Mouse (Mus musculus) forebrain, embryonic 12.5 days (tissue): ENCODE measurements around the gene Ankrd44. TPM values are rescaled to one million over a fixed set of nuclear protein-coding genes. Genes with fewer than 3 reads are reported as not detected.

Experiments
- ATAC-seq: fragments of 200-750 bp; cut with Nextera tagmentation; 2 replicates; pipeline ENCODE4 v1.8.0; 2017; ENCODE audit warnings: moderate TSS enrichment; ENCODE audit not compliant: low FRiP score
- H3K27ac ChIP-seq: fragments of 300-500 bp; sonication (generic); 2 replicates; pipeline ENCODE4 v1.5.1; 2016; ENCODE audit warnings: mild to moderate bottlenecking
- H3K27me3 ChIP-seq: fragments of 300-500 bp; sonication (generic); 2 replicates; pipeline ENCODE4 v1.6.1; 2016; ENCODE audit warnings: mild to moderate bottlenecking
- H3K36me3 ChIP-seq: fragments of 300-500 bp; sonication (generic); replicated peaks from 2 replicates; pipeline ENCODE4 v1.6.1; 2016; ENCODE audit warnings: mild to moderate bottlenecking
- H3K4me1 ChIP-seq: fragments of 300-500 bp; sonication (generic); 2 replicates; pipeline ENCODE4 v1.6.1; 2016
- H3K4me2 ChIP-seq: fragments of 300-500 bp; sonication (generic); 2 replicates; pipeline ENCODE4 v1.6.1; 2016; ENCODE audit warnings: mild to moderate bottlenecking, moderate library complexity
- H3K4me3 ChIP-seq: fragments of 300-500 bp; sonication (generic); replicated peaks from 2 replicates; pipeline ENCODE4 v1.5.1; 2016; ENCODE audit warnings: mild to moderate bottlenecking
- H3K9ac ChIP-seq: fragments of 300-500 bp; sonication (generic); 2 replicates; pipeline ENCODE4 v1.6.1; 2016; ENCODE audit warnings: mild to moderate bottlenecking
- H3K9me3 ChIP-seq: fragments of 300-500 bp; sonication (generic); 2 replicates; pipeline ENCODE4 v1.6.1; 2016
- WGBS: fragments of 180-500 bp; shearing (Covaris S2); methylation state at CpG from one replicate; pipeline ENCODE4 v1.1.7; 2016; 5-methylcytosine and 5-hydroxymethylcytosine counted together
- microRNA-seq: library from miRNA; unstranded; fragments of <30 nt; microRNA quantifications from one replicate; pipeline ENCODE4, GENCODE M21; 2017
- polyA plus RNA-seq: library from polyadenylated mRNA; unstranded; fragments of >200 nt; fragmentation: Nextera tagmentation; extraction: Ambion mirVana; gene quantifications from 2 replicates; pipeline ENCODE4 v1.2.1, GENCODE M21; 2016

Gene Ankrd44
- polyA plus RNA-seq, 1 experiment from 2014 or later, result 21.6 TPM

GRCm38 (mm10) chr1:54597594-54598217, 328.5 kb downstream of the Ankrd44 start:
- no peaks in the 10 kb centered on the region for H3K27me3 ChIP-seq
- H3K4me2 ChIP-seq, result no peak overlapping the region
- ATAC-seq, result no peak
- no peak overlapping the region for H3K9ac ChIP-seq
- no peak overlapping the region for H3K27ac ChIP-seq
- no peaks in the 10 kb centered on the region for H3K36me3 ChIP-seq
- H3K9me3 ChIP-seq, result 0 out of 2 replicates have a peak, but pooled peaks cover 3% of the 10 kb centered on the region
- no peak overlapping the region for H3K4me3 ChIP-seq
- H3K4me1 ChIP-seq, result no peaks in the 10 kb centered on the region
- WGBS, result 90% methylated on average over 4 of the region's 4 CpGs

- Histone ChIP-seq H3K36me3 (no peaks in the 10 kb centered on the region), H3K4me3 (no peak overlapping the region), H3K27ac (no peak overlapping the region), H3K9me3 (0 out of 2 replicates have a peak, but pooled peaks cover 3% of the 10 kb centered on the region), H3K9ac (no peak overlapping the region), H3K27me3 (no peaks in the 10 kb centered on the region), H3K4me2 (no peak overlapping the region), H3K4me1 (no peaks in the 10 kb centered on the region)
- no peak for ATAC-seq
- WGBS, result 84% methylated on average over 2 of the region's 2 CpGs
Measured at GRCm38 (mm10) chr1:54596151-54596550, 330.0 kb downstream of the Ankrd44 start.

Small RNAs within 50 kb of the gene (microRNA-seq; reads per million reads assigned to microRNA genes)
- gene Gm24053, result not detected

Other genes with a start within 250 kb of the Ankrd44 start
- 376 and 422 TPM in 2 replicates for gene Sf3b1, start 101.1 kb upstream of the Ankrd44 start, polyA plus RNA-seq
- gene Coq10b, start 126.4 kb upstream of the Ankrd44 start, polyA plus RNA-seq, result 31.0 and 31.3 TPM in 2 replicates
- gene Hspe1, start 161.7 kb upstream of the Ankrd44 start, polyA plus RNA-seq, result 423 and 430 TPM in 2 replicates
- 398 and 406 TPM in 2 replicates for gene Hspd1, start 161.9 kb upstream of the Ankrd44 start, polyA plus RNA-seq
- 148 and 157 TPM in 2 replicates for gene Mob4, start 204.8 kb upstream of the Ankrd44 start, polyA plus RNA-seq